Mouse (Mus musculus) kidney, postnatal 0 days (tissue): ENCODE data around the gene Gemin7. TPM values are rescaled to one million over a fixed set of nuclear protein-coding genes. Genes with fewer than 3 reads are reported as not detected.

Experiments used
- ATAC-seq: fragments of 200-750 bp; cut with Nextera tagmentation; replicated peaks from 2 replicates; pipeline ENCODE4 v1.8.0; 2017; ENCODE audit warnings: low read depth, moderate number of reproducible peaks, moderate TSS enrichment, moderate library complexity; ENCODE audit not compliant: low FRiP score
- DNase-seq: peaks from one replicate; pipeline ENCODE4 v3.0.0-alpha.2; 2016; ENCODE audit warnings: low spot score
- H3K27ac ChIP-seq: fragments of 300-500 bp; sonication (generic); 2 replicates; pipeline ENCODE4 v1.5.1; 2014; ENCODE audit warnings: mild to moderate bottlenecking
- H3K27me3 ChIP-seq: fragments of 300-500 bp; sonication (generic); 2 replicates; pipeline ENCODE4 v1.6.1; 2014; ENCODE audit warnings: low read length, mixed read lengths; ENCODE audit not compliant: insufficient read depth
- H3K36me3 ChIP-seq: fragments of 300-500 bp; sonication (generic); 2 replicates; pipeline ENCODE4 v1.6.1; 2014; ENCODE audit warnings: low read length, mixed read lengths; ENCODE audit not compliant: insufficient read depth
- H3K4me1 ChIP-seq: fragments of 300-500 bp; sonication (generic); replicated peaks from 2 replicates; pipeline ENCODE4 v1.6.1; 2014; ENCODE audit warnings: antibody characterized with exemption, low read length, mixed read lengths; ENCODE audit not compliant: insufficient read depth
- H3K4me2 ChIP-seq: fragments of 300-500 bp; sonication (generic); 2 replicates; pipeline ENCODE4 v1.6.1; 2014; ENCODE audit warnings: mild to moderate bottlenecking, low read length, moderate library complexity, mixed read lengths
- H3K4me3 ChIP-seq: fragments of 300-500 bp; sonication (generic); replicated peaks from 2 replicates; pipeline ENCODE4 v1.5.1; 2014; ENCODE audit warnings: low read depth, low read length
- H3K9ac ChIP-seq: fragments of 300-500 bp; sonication (generic); 2 replicates; pipeline ENCODE4 v1.6.1; 2014; ENCODE audit warnings: low read depth, low read length
- H3K9me3 ChIP-seq: fragments of 300-500 bp; sonication (generic); replicated peaks from 2 replicates; pipeline ENCODE4 v1.6.1; 2016; ENCODE audit warnings: low read length, inconsistent platforms, mixed read lengths
- CTCF ChIP-seq: IDR thresholded peaks from 2 replicates; pipeline ENCODE4 v1.5.1; 2016; ENCODE audit warnings: antibody characterized with exemption, low read depth, mild to moderate bottlenecking, moderate library complexity
- WGBS: fragments of 180-500 bp; shearing (Covaris S2); extraction: QIAGEN DNeasy Blood & Tissue Kit; methylation state at CpG from one replicate; pipeline ENCODE4 v1.1.7; 2014; 5-methylcytosine and 5-hydroxymethylcytosine counted together
- polyA plus RNA-seq: library from polyadenylated mRNA; unstranded; fragments of >200 nt; fragmentation: Nextera tagmentation; extraction: Ambion mirVana; gene quantifications from 2 replicates; pipeline ENCODE4 v1.2.1, GENCODE M21; 2015

Gene Gemin7
- polyA plus RNA-seq, 1 experiment from 2014 or later = 167 TPM

DNA sequence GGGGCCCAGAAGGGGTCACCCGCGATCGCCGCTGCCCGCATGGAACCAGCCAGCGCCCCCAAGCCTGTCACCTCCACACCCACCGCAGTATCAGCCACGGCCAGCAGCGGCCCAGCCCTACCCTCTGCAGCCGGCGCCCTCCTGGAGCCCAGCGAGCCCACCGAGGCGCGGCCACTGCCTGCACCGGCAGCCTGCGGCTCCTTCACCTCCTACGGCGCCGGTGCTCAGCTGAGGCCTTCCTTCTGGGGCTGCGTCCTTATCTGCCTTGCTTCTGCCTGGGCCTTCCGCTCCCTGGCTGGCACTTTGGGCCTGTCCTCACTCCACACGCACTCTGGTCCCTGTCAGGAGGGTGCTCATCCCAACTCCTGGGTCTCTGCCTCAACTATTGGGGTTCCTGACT lies 57.4 kb downstream of the Gemin7 start:
- ATAC-seq (no peak), DNase-seq (no peak)
- Histone ChIP-seq H3K9me3 (no peaks in the 10 kb centered on the region), H3K4me3 (peak overlapping the region; percentile 9; the same call in 1 of the 2 replicates), H3K36me3 (no peaks in the 10 kb centered on the region), H3K9ac (peak overlapping the region; percentile 47), H3K4me2 (peak overlapping the region; percentile 52), H3K27me3 (peaks cover 53% of the 10 kb centered on the region), H3K27ac (no peak overlapping the region), H3K4me1 (peaks cover 25% of the 10 kb centered on the region)
- 8% methylated on average over 23 of the region's 23 CpGs for WGBS
- TF ChIP-seq CTCF = no peak

DNA sequence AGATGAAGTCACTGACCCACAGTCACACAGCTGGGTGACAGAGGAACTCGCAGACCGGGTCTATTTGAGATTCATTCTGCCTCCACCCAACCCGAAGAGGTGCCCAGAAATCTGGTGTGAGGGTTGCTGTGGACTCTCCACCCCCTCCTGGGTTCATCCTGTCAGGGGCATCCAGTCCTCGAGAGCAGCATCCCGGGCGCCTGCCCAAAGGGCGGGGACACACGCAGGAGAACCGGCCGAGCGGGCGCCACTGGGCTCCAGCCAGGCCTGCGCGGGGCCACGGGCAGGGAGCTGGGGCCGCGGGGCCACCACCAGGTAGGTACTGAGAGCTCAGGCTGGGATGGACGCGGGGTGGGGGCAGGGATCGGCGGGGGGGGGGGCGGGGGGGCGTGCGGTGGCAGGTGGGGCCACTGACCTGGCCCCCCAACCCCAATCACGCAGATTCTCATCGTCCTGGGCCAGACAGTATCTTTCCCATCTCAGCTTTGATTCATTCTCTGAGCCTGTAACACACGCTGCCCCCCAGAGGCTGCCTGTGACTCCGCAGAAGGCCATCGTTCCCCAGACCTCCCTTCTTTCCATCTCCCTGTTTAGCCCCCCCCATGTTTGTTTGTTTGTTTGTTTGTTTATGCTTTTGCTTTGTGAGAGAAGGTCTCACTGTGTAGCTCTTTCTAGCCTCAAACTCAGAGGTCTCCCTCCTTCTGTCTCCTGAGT lies 59.6 kb downstream of the Gemin7 start, which contains the start of gene Nkpd1:
TSS of gene Nkpd1 (plus strand) at position 187 of the 714 bp plus-strand sequence.
- peak; percentile 51; the same call in 1 of the 2 replicates for TF ChIP-seq CTCF
- ATAC-seq (no peak), DNase-seq (no peak)
- H3K4me2 ChIP-seq = peak within 1 kb of the TSS; percentile 37
- peaks cover 31% of the 10 kb centered on the region for H3K27me3 ChIP-seq
- no peaks in the 10 kb centered on the region for H3K36me3 ChIP-seq
- H3K9ac ChIP-seq = no peak within 1 kb of the TSS
- 3% methylated on average over 23 of the region's 29 CpGs for WGBS
- no peaks in the 10 kb centered on the region for H3K9me3 ChIP-seq
- no peak within 1 kb of the TSS for H3K27ac ChIP-seq
- no peak within 1 kb of the TSS for H3K4me3 ChIP-seq
- H3K4me1 ChIP-seq = peaks cover 8% of the 10 kb centered on the region

Other genes starting within 250 kb of the Gemin7 start
- 68.4 and 68.8 TPM in 2 replicates for gene Ercc1, start 232.8 kb downstream of the Gemin7 start, polyA plus RNA-seq
- 16.7 and 17.7 TPM in 2 replicates for gene Cd3eap, start 218.1 kb downstream of the Gemin7 start, polyA plus RNA-seq
- gene Ppp1r13l, start 217.8 kb downstream of the Gemin7 start, polyA plus RNA-seq = 3.0 and 4.0 TPM in 2 replicates
- 11.0 and 11.5 TPM in 2 replicates for gene Ercc2, start 195.6 kb downstream of the Gemin7 start, polyA plus RNA-seq
- 6.7 and 8.2 TPM in 2 replicates for gene Klc3, start 173.5 kb downstream of the Gemin7 start, polyA plus RNA-seq
- 1.0 and 1.2 TPM in 2 replicates for gene Ckm, start 172.8 kb downstream of the Gemin7 start, polyA plus RNA-seq
- 6.6 and 7.9 TPM in 2 replicates for gene Mark4, start 118.8 kb downstream of the Gemin7 start, polyA plus RNA-seq
- 6.7 and 8.0 TPM in 2 replicates for gene Exoc3l2, start 114.3 kb downstream of the Gemin7 start, polyA plus RNA-seq
- gene Bloc1s3, start 69.2 kb downstream of the Gemin7 start, polyA plus RNA-seq = 2.7 and 3.0 TPM in 2 replicates
- 88.5 and 91.7 TPM in 2 replicates for gene Trappc6a, start 69.2 kb downstream of the Gemin7 start, polyA plus RNA-seq
- not detected in 2 replicates for gene Nkpd1, start 59.8 kb downstream of the Gemin7 start, polyA plus RNA-seq
- gene Ppp1r37, start 14.5 kb downstream of the Gemin7 start, polyA plus RNA-seq = 15.3 and 17.1 TPM in 2 replicates
- gene Zfp296, start 308 bp downstream of the Gemin7 start, polyA plus RNA-seq = 0.17 and 0.34 TPM in 2 replicates
- gene Clasrp, start 26.9 kb upstream of the Gemin7 start, polyA plus RNA-seq = 33.5 and 35.1 TPM in 2 replicates
- 9.3 and 10.6 TPM in 2 replicates for gene Relb, start 51.8 kb upstream of the Gemin7 start, polyA plus RNA-seq
- gene Clptm1, start 87.4 kb upstream of the Gemin7 start, polyA plus RNA-seq = 96.9 and 97.8 TPM in 2 replicates
- 1.8 and 2.4 TPM in 2 replicates for gene Apoc2, start 100.3 kb upstream of the Gemin7 start, polyA plus RNA-seq
- 0.79 TPM in 1 of 2 replicates, not detected in the other for gene Gm44805, start 103.8 kb upstream of the Gemin7 start, polyA plus RNA-seq
- gene Apoc4, start 103.9 kb upstream of the Gemin7 start, polyA plus RNA-seq = 0.26 and 0.60 TPM in 2 replicates
- 37.1 and 48.4 TPM in 2 replicates for gene Apoc1, start 115.1 kb upstream of the Gemin7 start, polyA plus RNA-seq
- gene Apoe, start 121.6 kb upstream of the Gemin7 start, polyA plus RNA-seq = 511 and 585 TPM in 2 replicates
- gene Tomm40, start 137.8 kb upstream of the Gemin7 start, polyA plus RNA-seq = 163 and 167 TPM in 2 replicates
- 112 and 114 TPM in 2 replicates for gene Nectin2, start 172.9 kb upstream of the Gemin7 start, polyA plus RNA-seq
- 378 and 394 TPM in 2 replicates for gene Bcam, start 193.4 kb upstream of the Gemin7 start, polyA plus RNA-seq
- gene Cblc, start 219.2 kb upstream of the Gemin7 start, polyA plus RNA-seq = 14.6 and 16.9 TPM in 2 replicates
- 3.5 and 3.8 TPM in 2 replicates for gene Bcl3, start 245.2 kb upstream of the Gemin7 start, polyA plus RNA-seq